Mouse (Mus musculus) left cerebral cortex, adult 18-20 months (tissue): ENCODE measurements around the gene Zfp775. TPM values are rescaled to one million over a fixed set of nuclear protein-coding genes. Genes with fewer than 3 reads are reported as not detected.

Experiments
- DNase-seq, 2 experiments: peaks; one replicate each; pipeline ENCODE4 v3.0.0; 2021 to 2022; ENCODE audit warnings: low spot score in 2 of 2, mixed read lengths in 1 of 2
- long read RNA-seq, 2 experiments: library from polyadenylated mRNA; stranded (forward); transcript quantifications; one replicate each; pipeline ENCODE4 v2.0.0; 2021
- total RNA-seq, 2 experiments: library from RNA; stranded (reverse); gene quantifications; 2 replicates each; pipeline ENCODE4 v1.2.3; 2021

Gene Zfp775
- 1 to 10 TPM; 6.0 to 8.1 TPM for total RNA-seq
- long read RNA-seq, experiment 1, full-length matches to known transcripts, result 11 of 13 reads
- long read RNA-seq, experiment 1, partial matches to known transcripts, result 0 of 13 reads
- long read RNA-seq, experiment 1, other reads (novel, unspliced or antisense), result 2 of 13 reads
- long read RNA-seq, experiment 2, full-length matches to known transcripts, result 12 of 13 reads
- long read RNA-seq, experiment 2, partial matches to known transcripts, result 0 of 13 reads
- long read RNA-seq, experiment 2, other reads (novel, unspliced or antisense), result 1 of 13 reads

- DNase-seq, result peak; percentile 95 to 97
These were observed at the start of gene Zfp775 for GRCm38 (mm10) chr6:48601271-48602079. Gene Zfp775, plus strand, starts transcription at chr6:48602063.

DNA sequence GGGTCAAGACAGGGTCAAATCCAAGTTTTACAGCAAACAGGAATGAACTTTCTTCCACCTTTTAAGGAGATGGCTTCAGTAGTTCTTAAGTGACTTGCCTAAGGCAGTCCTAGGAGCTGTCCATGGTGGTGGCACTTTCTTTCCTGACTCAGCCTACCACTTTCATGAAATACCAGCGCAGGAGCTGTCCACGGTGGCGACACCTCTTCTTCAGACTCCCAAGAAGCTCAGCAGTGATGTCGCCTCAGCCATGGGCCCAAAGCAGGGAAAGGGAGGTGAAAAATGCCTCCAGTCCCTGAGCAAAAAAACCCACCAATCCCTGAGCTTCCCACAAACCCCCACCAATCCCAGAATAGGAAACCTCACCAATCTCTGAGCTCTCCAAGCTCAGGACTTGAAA, 48.9 kb upstream of the Zfp775 start:
- DNase-seq, result no peak

DNA sequence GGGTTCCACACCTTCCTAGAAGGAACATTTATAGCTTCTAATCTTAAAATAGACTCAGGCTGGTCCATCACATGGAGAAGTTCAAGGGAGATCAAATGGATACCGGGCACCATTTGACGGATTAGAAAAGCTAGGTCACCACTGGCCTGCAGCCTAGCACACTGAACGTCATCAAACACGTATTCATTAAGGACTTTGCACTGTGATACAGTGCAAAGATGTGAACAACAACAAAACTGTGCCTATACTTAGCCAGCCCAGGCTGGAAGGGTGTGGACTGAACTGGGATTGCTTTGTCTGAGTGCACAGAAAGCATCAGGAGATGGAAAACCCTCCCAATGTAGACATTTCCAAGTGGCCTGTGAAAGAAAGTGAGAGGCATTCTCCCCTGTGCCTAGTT, 48.0 kb upstream of the Zfp775 start:
- no peak for DNase-seq

DNA sequence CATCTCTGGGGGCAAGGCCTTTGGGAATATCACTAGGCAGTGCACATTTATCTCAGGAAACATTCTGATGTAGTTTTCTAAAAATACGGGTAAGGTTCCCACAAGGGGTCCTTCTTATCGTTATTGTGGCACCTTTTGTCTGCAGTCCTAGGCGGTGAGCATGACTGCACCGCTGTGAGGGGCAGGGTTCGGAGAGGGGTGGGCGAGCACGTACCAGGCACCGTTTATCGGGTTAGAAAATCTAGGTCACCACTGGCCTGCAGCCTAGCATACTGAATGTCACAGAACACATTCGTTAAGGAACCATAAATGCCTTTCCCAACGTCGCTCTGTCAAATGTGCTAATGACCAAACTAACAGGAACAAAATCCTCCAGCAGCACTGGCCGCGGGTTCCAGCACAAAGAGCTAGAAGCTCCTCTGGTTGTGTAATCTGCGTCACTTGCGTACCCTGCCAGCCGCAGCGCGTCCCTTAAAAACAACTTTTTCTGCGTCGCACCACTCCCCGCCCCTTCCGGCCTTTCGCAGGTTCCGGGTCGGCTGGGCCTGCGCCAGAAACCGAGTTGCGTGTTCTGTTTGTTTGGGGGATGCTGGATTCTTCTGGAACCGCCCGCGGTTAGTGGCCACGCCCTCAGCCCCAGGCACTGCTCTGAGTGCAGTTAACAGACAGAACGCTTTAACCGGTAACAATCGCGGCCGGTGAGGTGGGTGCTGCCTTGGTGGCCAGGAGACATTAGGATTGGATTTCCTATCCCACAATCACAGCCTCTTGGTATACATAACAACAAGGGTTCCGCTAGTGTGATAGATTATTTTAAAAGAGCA, 47.4 kb upstream of the Zfp775 start, which contains the start of gene Lrrc61:
Lrrc61 (plus strand) TSS at position 517 of the 824 bp plus-strand sequence.
- peak; percentile 97 to 98 for DNase-seq

GRCm38 (mm10) chr6:48555104-48555890, 46.6 kb upstream of the Zfp775 start:
- peak; percentile 61 to 62 for DNase-seq

DNA sequence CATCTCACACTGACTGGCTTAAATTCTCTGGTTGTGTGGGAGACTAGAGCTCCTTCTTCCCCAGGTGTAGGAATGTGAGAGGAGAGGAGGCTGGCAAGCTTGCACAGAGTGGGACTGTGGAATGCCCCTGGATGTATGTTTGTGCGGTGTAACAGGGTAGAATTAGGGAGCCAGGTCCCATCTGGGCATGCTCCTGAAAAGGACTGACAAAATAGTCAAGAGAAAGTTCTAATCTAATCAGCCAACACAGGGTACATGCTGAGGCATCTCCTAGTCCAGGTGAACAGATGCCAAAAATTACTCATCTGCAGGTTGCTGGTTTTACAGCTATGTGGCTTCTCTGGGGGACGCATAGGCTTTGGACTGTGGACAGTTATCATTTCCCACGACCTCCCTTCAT, 45.9 kb upstream of the Zfp775 start:
- no peak for DNase-seq

- DNase-seq, result no peak
These were observed 36.1 kb upstream of the Zfp775 start for GRCm38 (mm10) chr6:48565693-48566310.

- DNase-seq, result no peak
These were observed 35.6 kb upstream of the Zfp775 start for GRCm38 (mm10) chr6:48566312-48566711.

- DNase-seq, result no peak
These were observed 33.6 kb upstream of the Zfp775 start for GRCm38 (mm10) chr6:48568036-48568984.

GRCm38 (mm10) chr6:48569065-48569807, 32.6 kb upstream of the Zfp775 start:
- DNase-seq, result no peak

DNA sequence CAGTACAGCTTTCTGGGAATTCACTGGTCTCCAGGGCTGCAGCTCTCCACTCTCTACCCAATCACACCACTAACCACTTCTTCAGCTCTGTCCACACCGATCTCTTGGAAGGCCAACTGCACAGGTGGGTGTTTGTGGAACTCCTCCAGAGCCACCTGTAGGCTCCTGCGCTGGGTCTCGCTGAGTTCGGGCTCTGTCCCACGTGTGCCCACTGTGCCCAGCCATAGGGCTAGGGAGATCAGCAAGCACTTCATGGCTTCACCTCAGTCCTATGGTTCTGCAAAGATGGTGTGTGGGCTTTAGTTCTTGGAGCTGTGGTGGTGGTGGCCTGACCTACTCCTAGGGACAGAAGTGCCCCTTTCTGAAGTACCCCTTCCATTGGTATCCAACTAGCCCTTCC, 29.8 kb upstream of the Zfp775 start:
- DNase-seq, result no peak

DNA sequence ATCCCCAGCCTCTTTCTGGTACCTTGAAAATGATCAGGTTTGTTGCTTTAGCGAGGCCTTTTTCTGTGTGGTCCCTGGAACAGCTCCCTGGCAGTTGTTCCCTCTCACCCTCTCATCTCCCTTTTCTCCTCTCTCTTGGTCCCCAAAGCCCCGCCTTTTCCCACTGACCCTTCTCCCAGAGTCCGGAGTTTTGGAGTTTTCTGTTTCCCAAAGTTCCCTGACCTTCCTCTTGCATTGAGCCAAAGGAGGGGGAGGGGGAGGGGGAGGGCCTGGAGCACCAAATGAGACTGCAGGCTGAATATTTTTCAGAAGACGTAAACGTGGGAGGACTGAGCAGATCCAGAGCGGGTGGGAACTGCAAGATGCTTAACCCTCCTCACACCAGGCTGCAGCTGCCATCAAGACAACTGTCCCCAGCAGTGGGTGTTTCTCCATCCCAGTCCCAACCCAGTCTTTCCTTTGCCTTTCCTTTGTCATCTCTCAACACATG, 29.2 kb upstream of the Zfp775 start, which contains the start of gene Rarres2:
Rarres2 (minus strand) TSS at position 218 of the 490 bp plus-strand sequence.
- no peak for DNase-seq

DNA sequence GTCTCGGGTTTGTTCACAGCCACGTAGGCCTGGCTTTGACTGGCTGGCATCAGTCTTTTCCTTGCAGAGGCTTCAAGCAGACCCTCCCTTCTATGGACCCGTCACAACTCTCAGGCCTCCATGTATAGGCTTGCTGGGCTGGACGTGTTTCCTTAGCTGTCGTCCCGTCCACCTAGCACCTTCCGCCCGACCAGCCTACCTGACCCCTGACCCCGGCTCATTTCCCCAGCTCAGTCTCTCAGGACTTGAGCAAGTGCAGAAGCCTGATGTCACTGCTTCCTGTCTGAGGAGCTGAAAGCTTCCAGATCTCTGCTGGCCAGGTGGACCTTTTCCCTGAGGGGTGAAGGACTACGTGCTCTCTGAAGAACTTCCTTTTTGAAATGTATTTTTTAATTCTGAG, 28.6 kb upstream of the Zfp775 start:
- DNase-seq, result no peak

DNA sequence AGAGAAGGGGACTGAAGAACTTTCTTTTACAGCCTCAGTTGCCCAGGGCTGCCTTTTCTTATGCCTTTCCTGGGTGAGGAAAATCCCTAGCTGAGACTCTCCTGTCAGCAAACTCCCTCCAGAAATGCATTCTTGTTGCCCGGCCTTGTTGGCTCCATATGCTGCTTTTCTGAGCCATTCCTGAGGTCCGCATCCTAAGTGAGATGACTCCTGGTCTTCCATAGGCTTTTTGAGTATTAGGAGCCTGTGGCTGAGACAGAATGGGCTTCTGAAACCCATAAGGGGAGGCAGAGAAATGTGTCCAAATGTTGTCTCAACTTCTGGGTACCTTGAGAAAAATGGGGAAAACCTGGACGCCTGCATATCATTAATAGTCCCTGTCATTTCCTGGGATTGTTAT, 27.9 kb upstream of the Zfp775 start:
- no peak for DNase-seq

- no peak for DNase-seq
These were observed 23.1 kb upstream of the Zfp775 start for GRCm38 (mm10) chr6:48578736-48579135.

GRCm38 (mm10) chr6:48579215-48579648, 22.6 kb upstream of the Zfp775 start:
- no peak for DNase-seq

GRCm38 (mm10) chr6:48581257-48581656, 20.6 kb upstream of the Zfp775 start:
- no peak for DNase-seq

GRCm38 (mm10) chr6:48582037-48582436, 19.8 kb upstream of the Zfp775 start:
- DNase-seq, result peak in 1 of 2 experiments; percentile 66
